Mouse (Mus musculus) embryonic facial prominence, embryonic 15.5 days (tissue): ENCODE measurements around the gene Igf1r. TPM values are rescaled to one million over a fixed set of nuclear protein-coding genes. Genes with fewer than 3 reads are reported as not detected.
A peak's percentile ranks its signal among the peaks of the same experiment; 100 is the strongest.

Experiments
- ATAC-seq: fragments of 200-750 bp; cut with Nextera tagmentation; 2 replicates; pipeline ENCODE4 v1.8.0; 2017; ENCODE audit warnings: low read depth, moderate TSS enrichment; ENCODE audit not compliant: insufficient number of reproducible peaks, low FRiP score, low TSS enrichment
- H3K27ac ChIP-seq: fragments of 300-500 bp; sonication (generic); replicated peaks from 2 replicates; pipeline ENCODE4 v1.5.1; 2015; ENCODE audit warnings: mild to moderate bottlenecking, inconsistent platforms
- H3K27me3 ChIP-seq: fragments of 300-500 bp; sonication (generic); 2 replicates; pipeline ENCODE4 v1.6.1; 2015; ENCODE audit warnings: inconsistent platforms
- H3K36me3 ChIP-seq: fragments of 300-500 bp; sonication (generic); 2 replicates; pipeline ENCODE4 v1.6.1; 2015; ENCODE audit warnings: mild to moderate bottlenecking, inconsistent platforms
- H3K4me1 ChIP-seq: fragments of 300-500 bp; sonication (generic); 2 replicates; pipeline ENCODE4 v1.6.1; 2015; ENCODE audit warnings: inconsistent platforms
- H3K4me2 ChIP-seq: fragments of 300-500 bp; sonication (generic); replicated peaks from 2 replicates; pipeline ENCODE4 v1.6.1; 2015; ENCODE audit warnings: mild to moderate bottlenecking, inconsistent platforms
- H3K4me3 ChIP-seq: fragments of 300-500 bp; sonication (generic); replicated peaks from 2 replicates; pipeline ENCODE4 v1.5.1; 2015; ENCODE audit warnings: mild to moderate bottlenecking, inconsistent platforms
- H3K9ac ChIP-seq: fragments of 300-500 bp; sonication (generic); 2 replicates; pipeline ENCODE4 v1.6.1; 2015; ENCODE audit warnings: inconsistent platforms
- H3K9me3 ChIP-seq: fragments of 300-500 bp; sonication (generic); replicated peaks from 2 replicates; pipeline ENCODE4 v1.6.1; 2016; ENCODE audit warnings: inconsistent platforms
- WGBS: fragments of 180-500 bp; shearing (Covaris S2); methylation state at CpG from one replicate; pipeline ENCODE4 v1.1.7; 2015; 5-methylcytosine and 5-hydroxymethylcytosine counted together
- polyA plus RNA-seq: library from polyadenylated mRNA; unstranded; fragments of >200 nt; fragmentation: Nextera tagmentation; extraction: Ambion mirVana; gene quantifications from 2 replicates; pipeline ENCODE4 v1.2.1, GENCODE M21; 2015

The Igf1r gene
- polyA plus RNA-seq, 1 experiment from 2014 or later = 26.2 TPM

DNA sequence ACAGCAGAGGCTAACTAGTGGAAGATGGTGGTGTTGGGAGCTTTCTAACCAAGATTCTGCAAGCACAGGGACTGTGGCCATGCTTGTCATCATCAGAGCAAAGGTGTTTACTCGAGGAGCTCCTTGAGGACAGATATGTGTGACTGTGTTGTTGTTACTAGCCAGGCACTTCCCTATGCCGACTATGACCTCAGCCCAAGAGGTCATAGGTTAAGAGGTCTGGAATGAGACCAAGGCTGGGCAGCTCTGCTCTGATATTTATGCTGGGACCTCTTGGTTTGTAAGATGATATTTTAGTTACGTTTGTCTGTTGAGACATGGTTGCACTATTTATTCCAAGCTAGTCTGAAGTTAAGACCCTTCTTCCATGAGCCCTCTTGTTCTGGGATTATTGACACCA, 169.8 kb downstream of the Igf1r start:
- no peak for ATAC-seq
- WGBS = 28% methylated on average over 3 of the region's 3 CpGs
- H3K9ac ChIP-seq = no peak overlapping the region
- H3K36me3 ChIP-seq = no peaks in the 10 kb centered on the region
- no peaks in the 10 kb centered on the region for H3K9me3 ChIP-seq
- no peak overlapping the region for H3K4me2 ChIP-seq
- H3K4me3 ChIP-seq = no peak overlapping the region
- no peak overlapping the region for H3K27ac ChIP-seq
- peaks cover 11% of the 10 kb centered on the region for H3K4me1 ChIP-seq
- no peaks in the 10 kb centered on the region for H3K27me3 ChIP-seq

GRCm38 (mm10) chr7:68125347-68125746, 172.7 kb downstream of the Igf1r start:
- no peak for ATAC-seq
- Histone ChIP-seq H3K27ac (no peak overlapping the region), H3K9ac (no peak overlapping the region), H3K36me3 (no peaks in the 10 kb centered on the region), H3K4me2 (no peak overlapping the region), H3K4me1 (peaks cover 31% of the 10 kb centered on the region), H3K9me3 (no peaks in the 10 kb centered on the region), H3K4me3 (no peak overlapping the region), H3K27me3 (no peaks in the 10 kb centered on the region)
- 88% methylated on average over 2 of the region's 2 CpGs for WGBS

- ATAC-seq = 0 out of 2 replicates have a peak, but pooled peaks have one; percentile 6
- Histone ChIP-seq H3K4me1 (peaks cover 46% of the 10 kb centered on the region), H3K9me3 (no peaks in the 10 kb centered on the region), H3K9ac (no peak overlapping the region), H3K27ac (peak overlapping the region; percentile 95), H3K4me3 (no peak overlapping the region), H3K36me3 (no peaks in the 10 kb centered on the region), H3K4me2 (peak overlapping the region; percentile 74), H3K27me3 (no peaks in the 10 kb centered on the region)
- 40% methylated on average over 6 of the region's 6 CpGs for WGBS
These were observed 175.2 kb downstream of the Igf1r start for GRCm38 (mm10) chr7:68127799-68128261.

DNA sequence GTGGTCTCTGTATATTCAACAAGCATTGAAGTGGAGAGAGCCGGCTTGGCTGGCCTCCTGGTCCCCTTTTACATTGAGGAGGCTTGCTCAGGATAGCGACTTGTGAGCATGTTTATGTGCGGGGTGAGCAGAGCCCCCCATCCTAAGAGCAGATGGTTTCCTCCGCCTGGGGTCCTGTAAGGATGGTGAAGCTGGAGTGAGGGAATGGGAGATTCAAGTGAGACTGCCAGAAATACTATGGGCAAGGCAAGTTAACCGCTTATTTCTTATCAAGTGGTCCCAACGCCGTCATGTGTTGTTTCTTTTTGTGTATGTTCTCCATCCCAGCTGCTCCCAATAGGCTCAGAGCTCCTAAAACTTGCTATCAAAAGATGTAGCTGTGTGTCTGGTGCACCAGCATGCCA, 175.6 kb downstream of the Igf1r start:
- no peaks in the 10 kb centered on the region for H3K9me3 ChIP-seq
- peak overlapping the region; percentile 74 for H3K4me2 ChIP-seq
- H3K36me3 ChIP-seq = no peaks in the 10 kb centered on the region
- peak overlapping the region; percentile 54 for H3K4me3 ChIP-seq
- no peak overlapping the region for H3K9ac ChIP-seq
- H3K27me3 ChIP-seq = no peaks in the 10 kb centered on the region
- H3K4me1 ChIP-seq = peaks cover 46% of the 10 kb centered on the region
- peak overlapping the region; percentile 95 for H3K27ac ChIP-seq
- 12% methylated on average over 7 of the region's 7 CpGs for WGBS
- ATAC-seq = no peak

DNA sequence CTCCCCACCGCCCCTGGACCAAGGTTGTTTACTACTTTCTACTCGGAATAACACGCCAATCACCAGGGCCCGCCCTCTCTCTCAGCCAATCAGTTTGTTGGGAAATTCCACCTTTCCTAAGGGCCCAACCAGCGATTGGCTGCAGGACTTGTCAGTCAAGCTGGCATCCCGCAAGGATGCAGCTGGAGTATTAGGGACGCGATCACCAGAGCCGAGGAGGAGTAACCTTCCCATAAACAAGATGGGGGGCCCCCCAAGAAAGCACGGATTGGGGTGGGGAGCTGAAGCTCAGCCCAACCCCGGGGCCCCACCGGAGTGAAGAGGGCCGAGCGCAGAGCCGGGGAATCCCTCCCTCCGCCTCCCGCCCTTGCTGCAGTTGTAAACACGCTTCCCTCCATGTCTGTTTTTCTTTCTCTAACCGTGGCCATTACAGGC, 176.5 kb downstream of the Igf1r start:
- Histone ChIP-seq H3K9ac (peak overlapping the region; percentile 35), H3K4me3 (peak overlapping the region; percentile 54), H3K27me3 (no peaks in the 10 kb centered on the region), H3K9me3 (no peaks in the 10 kb centered on the region), H3K4me1 (peaks cover 49% of the 10 kb centered on the region), H3K36me3 (no peaks in the 10 kb centered on the region), H3K27ac (peak overlapping the region; percentile 95), H3K4me2 (peak overlapping the region; percentile 74)
- peak; percentile 93 for ATAC-seq
- 1% methylated on average over 19 of the region's 19 CpGs for WGBS

- Histone ChIP-seq H3K4me3 (peak overlapping the region; percentile 54), H3K4me1 (peaks cover 49% of the 10 kb centered on the region), H3K27me3 (no peaks in the 10 kb centered on the region), H3K4me2 (peak overlapping the region; percentile 74), H3K27ac (peak overlapping the region; percentile 95), H3K9me3 (no peaks in the 10 kb centered on the region), H3K36me3 (no peaks in the 10 kb centered on the region), H3K9ac (peak overlapping the region; percentile 35)
- under 1% methylated on average over 19 of the region's 19 CpGs for WGBS
- peak; percentile 48 for ATAC-seq
These were observed 177.1 kb downstream of the Igf1r start for GRCm38 (mm10) chr7:68129546-68130253.

GRCm38 (mm10) chr7:68130950-68131580, 178.4 kb downstream of the Igf1r start:
- Histone ChIP-seq H3K36me3 (no peaks in the 10 kb centered on the region), H3K4me1 (peaks cover 55% of the 10 kb centered on the region), H3K27me3 (no peaks in the 10 kb centered on the region), H3K27ac (no peak overlapping the region), H3K9ac (no peak overlapping the region), H3K4me2 (no peak overlapping the region), H3K4me3 (no peak overlapping the region), H3K9me3 (no peaks in the 10 kb centered on the region)
- 58% methylated on average over 13 of the region's 13 CpGs for WGBS
- ATAC-seq = no peak

GRCm38 (mm10) chr7:68133679-68134078, 181.1 kb downstream of the Igf1r start:
- H3K27me3 ChIP-seq = no peaks in the 10 kb centered on the region
- no peak overlapping the region for H3K4me3 ChIP-seq
- peaks cover 38% of the 10 kb centered on the region for H3K4me1 ChIP-seq
- no peak for ATAC-seq
- no peak overlapping the region for H3K9ac ChIP-seq
- H3K4me2 ChIP-seq = no peak overlapping the region
- 40% methylated on average over 6 of the region's 6 CpGs for WGBS
- H3K27ac ChIP-seq = no peak overlapping the region
- no peaks in the 10 kb centered on the region for H3K36me3 ChIP-seq
- no peaks in the 10 kb centered on the region for H3K9me3 ChIP-seq

DNA sequence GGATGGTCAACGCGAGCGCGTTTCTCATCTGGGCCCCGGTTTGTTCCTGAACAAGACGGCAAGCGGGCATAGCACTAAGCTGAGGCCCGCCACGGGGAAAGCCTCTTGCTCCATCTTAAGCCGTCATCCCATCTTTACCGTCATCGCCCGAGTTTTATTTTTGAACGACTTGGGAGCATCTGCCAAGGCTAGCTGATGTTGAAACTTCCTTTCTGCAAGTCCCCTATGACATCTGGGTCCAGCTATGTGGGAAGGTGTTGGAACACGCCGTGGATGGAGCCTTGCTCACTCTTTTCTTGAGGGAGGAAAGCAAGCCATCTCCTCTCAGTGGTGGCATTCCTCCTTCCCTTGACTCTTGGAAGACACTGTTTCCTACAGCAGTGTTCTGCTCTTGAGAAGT, 182.3 kb downstream of the Igf1r start:
- ATAC-seq = no peak
- H3K36me3 ChIP-seq = no peaks in the 10 kb centered on the region
- H3K4me2 ChIP-seq = no peak overlapping the region
- H3K27me3 ChIP-seq = no peaks in the 10 kb centered on the region
- no peak overlapping the region for H3K4me3 ChIP-seq
- 81% methylated on average over 16 of the region's 16 CpGs for WGBS
- H3K4me1 ChIP-seq = peaks cover 39% of the 10 kb centered on the region
- no peak overlapping the region for H3K9ac ChIP-seq
- H3K27ac ChIP-seq = no peak overlapping the region
- no peaks in the 10 kb centered on the region for H3K9me3 ChIP-seq

DNA sequence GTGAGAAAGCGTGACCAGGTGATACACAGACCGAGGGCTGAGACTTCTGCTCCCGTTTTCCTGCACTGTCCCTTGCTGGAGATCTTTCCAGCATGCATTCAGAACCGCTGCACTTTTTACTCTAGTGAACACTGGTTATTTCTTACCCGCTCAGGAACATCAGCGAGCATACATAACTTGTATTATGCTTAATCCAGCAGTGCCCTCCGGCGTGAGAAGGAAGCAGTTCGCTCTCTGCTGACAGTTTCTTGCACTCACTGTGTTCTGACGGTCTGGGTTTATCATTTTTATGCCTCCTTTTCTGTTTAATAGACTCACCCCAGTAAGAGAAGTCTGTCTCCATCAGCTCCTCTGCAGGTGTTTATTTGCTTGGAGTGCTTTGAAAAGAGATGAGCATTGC, 183.4 kb downstream of the Igf1r start:
- Histone ChIP-seq H3K4me2 (no peak overlapping the region), H3K4me3 (no peak overlapping the region), H3K27ac (no peak overlapping the region), H3K27me3 (no peaks in the 10 kb centered on the region), H3K9ac (no peak overlapping the region), H3K36me3 (no peaks in the 10 kb centered on the region), H3K4me1 (peaks cover 35% of the 10 kb centered on the region), H3K9me3 (no peaks in the 10 kb centered on the region)
- 76% methylated on average over 10 of the region's 10 CpGs for WGBS
- no peak for ATAC-seq

DNA sequence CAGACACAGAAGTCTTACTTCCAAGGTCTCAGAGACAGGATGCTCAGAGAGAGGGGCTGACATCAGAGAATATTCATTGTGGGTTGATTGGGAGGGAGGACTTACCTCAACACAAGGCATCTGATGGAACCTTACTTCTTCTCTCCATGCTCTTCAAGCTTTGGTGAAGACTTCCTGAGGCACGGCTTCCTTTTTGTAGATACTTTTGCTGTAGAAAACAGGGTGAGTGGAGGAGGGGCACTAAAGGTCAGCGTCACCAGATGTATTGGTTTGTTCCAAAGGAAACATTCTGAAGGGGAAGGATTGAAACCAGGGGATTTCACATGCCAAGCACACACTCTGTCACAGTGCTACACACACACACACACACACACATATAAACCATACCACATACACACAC, 186.8 kb downstream of the Igf1r start:
- H3K27me3 ChIP-seq = no peaks in the 10 kb centered on the region
- H3K27ac ChIP-seq = no peak overlapping the region
- peaks cover 24% of the 10 kb centered on the region for H3K4me1 ChIP-seq
- no peak overlapping the region for H3K9ac ChIP-seq
- H3K4me2 ChIP-seq = no peak overlapping the region
- ATAC-seq = no peak
- H3K36me3 ChIP-seq = no peaks in the 10 kb centered on the region
- 48% methylated on average over 2 of the region's 2 CpGs for WGBS
- no peaks in the 10 kb centered on the region for H3K9me3 ChIP-seq
- H3K4me3 ChIP-seq = no peak overlapping the region
